Mouse (Mus musculus) forebrain, postnatal 0 days (tissue): ENCODE results near the gene Pou2f3. TPM values are rescaled to one million over a fixed set of nuclear protein-coding genes. Genes with fewer than 3 reads are reported as not detected.

Experiments used
- ATAC-seq: fragments of 200-750 bp; cut with Nextera tagmentation; 2 replicates; pipeline ENCODE4 v1.8.0; 2017; ENCODE audit warnings: mild to moderate bottlenecking, moderate library complexity
- DNase-seq: peaks from one replicate; pipeline ENCODE4 v3.0.0-alpha.2; 2015
- H3K27ac ChIP-seq: fragments of 300-500 bp; sonication (generic); 2 replicates; pipeline ENCODE4 v1.5.1; 2014; ENCODE audit warnings: low read depth, mild to moderate bottlenecking, antibody characterized with exemption, low read length, moderate library complexity, mixed read lengths
- H3K27me3 ChIP-seq: fragments of 300-500 bp; sonication (generic); 2 replicates; pipeline ENCODE4 v1.6.1; 2014; ENCODE audit warnings: mild to moderate bottlenecking, low read length, mixed read lengths; ENCODE audit not compliant: insufficient read depth
- H3K36me3 ChIP-seq: fragments of 300-500 bp; sonication (generic); 2 replicates; pipeline ENCODE4 v1.6.1; 2014; ENCODE audit warnings: mild to moderate bottlenecking, moderate library complexity; ENCODE audit not compliant: insufficient read depth
- H3K4me1 ChIP-seq: fragments of 300-500 bp; sonication (generic); 2 replicates; pipeline ENCODE4 v1.6.1; 2014; ENCODE audit warnings: antibody characterized with exemption; ENCODE audit not compliant: insufficient read depth
- H3K4me2 ChIP-seq: fragments of 300-500 bp; sonication (generic); 2 replicates; pipeline ENCODE4 v1.6.1; 2014; ENCODE audit warnings: low read depth, mild to moderate bottlenecking, moderate library complexity
- H3K4me3 ChIP-seq: fragments of 300-500 bp; sonication (generic); 2 replicates; pipeline ENCODE4 v1.5.1; 2014; ENCODE audit warnings: low read depth, low read length, mixed read lengths
- H3K9ac ChIP-seq: fragments of 300-500 bp; sonication (generic); 2 replicates; pipeline ENCODE4 v1.6.1; 2014; ENCODE audit warnings: mild to moderate bottlenecking
- H3K9me3 ChIP-seq: fragments of 300-500 bp; sonication (generic); 2 replicates; pipeline ENCODE4 v1.6.1; 2016; ENCODE audit warnings: low read length
- CTCF ChIP-seq: sonication (generic); IDR thresholded peaks from 2 replicates; pipeline ENCODE4 v1.5.1; 2016; ENCODE audit warnings: antibody characterized with exemption, control low read depth, low read depth
- WGBS: fragments of 180-500 bp; shearing (Covaris S2); extraction: QIAGEN DNeasy Blood & Tissue Kit; methylation state at CpG from one replicate; pipeline ENCODE4 v1.1.7; 2014; 5-methylcytosine and 5-hydroxymethylcytosine counted together
- polyA plus RNA-seq: library from polyadenylated mRNA; unstranded; fragments of >200 nt; fragmentation: Nextera tagmentation; extraction: Ambion mirVana; gene quantifications from 2 replicates; pipeline ENCODE4 v1.2.1, GENCODE M21; 2015
- total RNA-seq: library from RNA; depleted of rRNA; stranded (reverse); fragments of >200 nt; gene quantifications from 2 replicates; pipeline ENCODE4 v1.2.3, GENCODE M21; 2014

Pou2f3 gene
- total and polyA plus RNA-seq, 2 experiments from 2014 or later, result not detected

DNA sequence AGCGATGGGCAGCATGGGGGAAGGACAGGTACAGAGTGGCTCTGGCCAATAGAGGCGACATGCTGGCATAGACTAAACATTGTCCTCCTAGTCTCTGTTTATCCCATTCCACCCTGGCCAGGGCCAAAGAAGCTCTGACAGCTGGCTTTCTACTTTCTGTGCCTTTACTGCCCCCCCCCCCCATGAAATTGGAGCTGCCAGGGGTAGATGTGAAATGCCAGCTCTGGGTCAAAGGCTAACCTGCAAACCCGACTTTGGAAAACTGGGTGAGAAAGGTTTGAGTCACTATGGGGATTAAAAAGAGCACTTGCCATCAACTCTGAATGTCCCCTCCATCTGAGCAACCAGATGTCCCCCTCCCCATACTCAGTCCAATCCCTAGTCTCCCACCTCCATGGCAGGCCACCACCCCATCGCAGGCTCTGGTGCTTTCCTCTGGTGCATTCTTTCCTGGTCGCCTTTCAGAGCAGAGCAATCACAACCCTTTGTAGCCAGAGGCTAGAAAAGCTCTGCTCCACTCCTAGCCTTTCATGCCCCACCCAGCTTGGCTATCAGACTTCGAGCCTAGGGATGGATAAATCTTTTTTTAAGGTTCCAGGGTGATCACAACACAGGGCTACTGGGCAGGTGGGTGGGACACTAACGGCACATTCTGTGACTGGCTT lies 27.1 kb upstream of the Pou2f3 start:
- 48% methylated on average over 7 of the region's 7 CpGs for WGBS
- DNase-seq, result no peak
- Histone ChIP-seq H3K4me3 (no peak overlapping the region), H3K4me2 (no peak overlapping the region), H3K27me3 (peaks cover 23% of the 10 kb centered on the region), H3K9ac (no peak overlapping the region), H3K36me3 (no peaks in the 10 kb centered on the region), H3K4me1 (no peaks in the 10 kb centered on the region), H3K27ac (no peak overlapping the region), H3K9me3 (no peaks in the 10 kb centered on the region)
- TF ChIP-seq CTCF, result no peak
- ATAC-seq, result no peak

DNA sequence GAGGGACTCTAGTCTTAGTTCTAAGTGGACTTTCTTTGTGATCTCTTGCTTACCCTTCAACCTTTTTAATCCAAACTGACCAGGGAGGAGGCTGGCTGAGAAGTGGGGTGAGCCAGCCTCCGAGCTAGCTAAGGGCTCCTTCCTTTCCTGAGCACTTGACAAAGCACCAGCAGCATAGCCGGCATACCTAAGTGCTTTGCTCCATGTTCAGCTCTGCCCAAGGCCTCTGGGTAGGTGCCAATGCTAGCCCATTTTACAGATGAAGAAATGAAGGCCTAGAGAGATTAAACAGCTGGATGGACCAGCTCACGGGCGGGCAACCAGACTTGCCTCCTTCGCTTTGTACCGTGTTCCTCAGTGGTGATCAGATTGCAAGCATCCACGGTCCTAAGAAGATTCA lies 26.4 kb upstream of the Pou2f3 start:
- no peaks in the 10 kb centered on the region for H3K36me3 ChIP-seq
- H3K4me3 ChIP-seq, result no peak overlapping the region
- peaks cover 23% of the 10 kb centered on the region for H3K27me3 ChIP-seq
- DNase-seq (no peak), ATAC-seq (no peak)
- no peak for TF ChIP-seq CTCF
- no peak overlapping the region for H3K9ac ChIP-seq
- 93% methylated on average over 7 of the region's 7 CpGs for WGBS
- no peak overlapping the region for H3K27ac ChIP-seq
- H3K9me3 ChIP-seq, result no peaks in the 10 kb centered on the region
- no peaks in the 10 kb centered on the region for H3K4me1 ChIP-seq
- H3K4me2 ChIP-seq, result no peak overlapping the region

DNA sequence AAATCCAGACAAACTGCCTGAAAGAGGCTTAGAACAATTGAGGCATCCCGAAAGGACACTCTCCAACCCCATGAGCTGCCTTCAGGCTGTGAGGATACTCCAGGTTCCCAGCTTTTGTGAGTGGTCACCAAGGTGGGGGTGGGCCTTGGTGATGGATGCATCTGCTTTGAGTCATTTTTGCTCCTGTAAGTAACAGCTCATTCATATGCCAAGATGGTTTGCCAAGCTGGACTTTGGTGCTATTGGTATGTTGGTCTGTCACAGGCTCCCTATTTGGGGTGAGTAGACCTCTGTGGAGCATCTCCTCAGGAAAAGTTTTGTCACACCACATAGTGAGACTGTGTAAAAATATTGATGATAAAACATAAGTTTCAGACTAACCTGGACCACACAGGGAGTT lies 25.9 kb upstream of the Pou2f3 start:
- no peak overlapping the region for H3K27ac ChIP-seq

GRCm38 (mm10) chr9:43235336-43235735 lies 25.2 kb upstream of the Pou2f3 start:
- Histone ChIP-seq H3K36me3 (no peaks in the 10 kb centered on the region), H3K9me3 (no peaks in the 10 kb centered on the region), H3K27me3 (peaks cover 21% of the 10 kb centered on the region), H3K27ac (no peak overlapping the region), H3K4me3 (no peak overlapping the region), H3K4me1 (no peaks in the 10 kb centered on the region), H3K9ac (no peak overlapping the region), H3K4me2 (no peak overlapping the region)
- DNase-seq (no peak), ATAC-seq (no peak)
- WGBS, result 85% methylated on average over 6 of the region's 6 CpGs
- no peak for TF ChIP-seq CTCF

More for the DNA sequence above, 25.9 kb upstream of the Pou2f3 start:
- no peak overlapping the region for H3K9ac ChIP-seq
- H3K36me3 ChIP-seq, result no peaks in the 10 kb centered on the region
- TF ChIP-seq CTCF, result no peak
- H3K4me3 ChIP-seq, result no peak overlapping the region
- WGBS, result 66% methylated on average over 1 of the region's 1 CpGs
- H3K4me1 ChIP-seq, result no peaks in the 10 kb centered on the region
- DNase-seq (no peak), ATAC-seq (no peak)
- H3K27me3 ChIP-seq, result peaks cover 23% of the 10 kb centered on the region
- no peaks in the 10 kb centered on the region for H3K9me3 ChIP-seq
- H3K4me2 ChIP-seq, result no peak overlapping the region

- no peak for TF ChIP-seq CTCF
- DNase-seq (no peak), ATAC-seq (no peak)
- H3K27me3 ChIP-seq, result peaks cover 16% of the 10 kb centered on the region
- H3K27ac ChIP-seq, result no peak overlapping the region
- no peaks in the 10 kb centered on the region for H3K4me1 ChIP-seq
- H3K36me3 ChIP-seq, result no peaks in the 10 kb centered on the region
- no peaks in the 10 kb centered on the region for H3K9me3 ChIP-seq
- H3K9ac ChIP-seq, result no peak overlapping the region
- H3K4me3 ChIP-seq, result no peak overlapping the region
- WGBS, result 85% methylated on average over 5 of the region's 5 CpGs
- no peak overlapping the region for H3K4me2 ChIP-seq
Observed at GRCm38 (mm10) chr9:43234496-43234895, 24.3 kb upstream of the Pou2f3 start.

DNA sequence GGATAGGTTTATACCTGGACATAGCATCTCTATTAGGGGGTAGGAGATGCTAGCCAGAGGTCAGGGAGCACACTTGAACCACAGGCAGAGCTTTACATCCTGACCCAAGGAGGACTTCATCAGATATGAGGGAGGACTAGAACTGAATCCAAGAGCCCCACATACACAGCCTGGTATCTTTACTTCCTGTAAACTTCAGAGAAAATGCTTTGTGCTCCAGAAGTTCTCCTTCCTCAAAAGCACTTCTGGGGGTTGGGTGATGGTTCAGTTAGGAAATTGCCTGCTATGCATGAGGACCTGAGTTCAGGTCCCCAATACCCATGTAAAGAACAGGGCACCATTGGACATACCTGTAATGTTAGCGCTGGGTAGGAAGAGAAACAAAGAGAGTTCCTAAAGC lies 23.3 kb upstream of the Pou2f3 start:
- no peak overlapping the region for H3K4me3 ChIP-seq
- no peak overlapping the region for H3K4me2 ChIP-seq
- no peak for DNase-seq
- no peaks in the 10 kb centered on the region for H3K9me3 ChIP-seq
- no peaks in the 10 kb centered on the region for H3K36me3 ChIP-seq
- no peak overlapping the region for H3K9ac ChIP-seq
- TF ChIP-seq CTCF, result no peak
- H3K27me3 ChIP-seq, result peaks cover 8% of the 10 kb centered on the region
- H3K4me1 ChIP-seq, result no peaks in the 10 kb centered on the region
- ATAC-seq, result no peak
- H3K27ac ChIP-seq, result no peak overlapping the region
- 100% methylated on average over 1 of the region's 1 CpGs for WGBS

DNA sequence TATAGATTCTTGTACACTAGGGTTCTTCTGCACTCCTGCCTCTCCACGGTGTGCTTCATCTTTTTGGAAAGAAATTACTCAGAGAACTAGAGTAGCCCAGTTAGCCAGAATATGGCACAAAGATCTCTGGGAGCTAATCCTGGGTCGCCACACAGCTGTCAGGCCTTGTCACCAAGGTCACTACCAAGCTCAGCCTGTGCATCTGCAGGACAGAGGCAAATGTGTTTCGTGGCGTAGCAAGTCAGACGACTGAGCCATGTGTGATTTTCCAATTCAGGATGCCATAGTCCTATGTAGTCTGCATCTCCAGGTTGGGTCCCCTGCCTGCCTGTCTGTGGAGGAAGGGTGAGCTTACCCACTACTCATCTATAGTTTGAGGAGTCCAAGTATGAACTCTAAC lies 22.9 kb upstream of the Pou2f3 start:
- H3K4me3 ChIP-seq, result no peak overlapping the region
- ATAC-seq (no peak), DNase-seq (no peak)
- no peak overlapping the region for H3K9ac ChIP-seq
- no peaks in the 10 kb centered on the region for H3K36me3 ChIP-seq
- H3K27me3 ChIP-seq, result peaks cover 3% of the 10 kb centered on the region; the same call in 1 of the 2 replicates
- no peaks in the 10 kb centered on the region for H3K9me3 ChIP-seq
- no peak overlapping the region for H3K27ac ChIP-seq
- no peaks in the 10 kb centered on the region for H3K4me1 ChIP-seq
- TF ChIP-seq CTCF, result no peak
- no peak overlapping the region for H3K4me2 ChIP-seq
- WGBS, result 77% methylated on average over 5 of the region's 5 CpGs
